Mouse (Mus musculus) forebrain, embryonic 16.5 days (tissue): ENCODE measurements around the gene 1700029P11Rik. TPM values are rescaled to one million over a fixed set of nuclear protein-coding genes. Genes with fewer than 3 reads are reported as not detected.

Source experiments
- ATAC-seq: fragments of 200-750 bp; cut with Nextera tagmentation; 2 replicates; pipeline ENCODE4 v1.8.0; 2017; ENCODE audit warnings: mild to moderate bottlenecking, moderate library complexity
- H3K27ac ChIP-seq: fragments of 300-500 bp; sonication (generic); 2 replicates; pipeline ENCODE4 v1.5.1; 2014; ENCODE audit warnings: low read length, control low read depth
- H3K27me3 ChIP-seq: fragments of 300-500 bp; sonication (generic); replicated peaks from 2 replicates; pipeline ENCODE4 v1.6.1; 2014; ENCODE audit warnings: low read length; ENCODE audit not compliant: control insufficient read depth, insufficient read depth
- H3K36me3 ChIP-seq: fragments of 300-500 bp; sonication (generic); 2 replicates; pipeline ENCODE4 v1.6.1; 2014; ENCODE audit not compliant: control insufficient read depth, insufficient read depth
- H3K4me1 ChIP-seq: fragments of 300-500 bp; sonication (generic); replicated peaks from 2 replicates; pipeline ENCODE4 v1.6.1; 2014; ENCODE audit warnings: low read length; ENCODE audit not compliant: control insufficient read depth, insufficient read depth
- H3K4me2 ChIP-seq: fragments of 300-500 bp; sonication (generic); 2 replicates; pipeline ENCODE4 v1.6.1; 2014; ENCODE audit warnings: mild to moderate bottlenecking, low read length, control low read depth
- H3K4me3 ChIP-seq: fragments of 300-500 bp; sonication (generic); replicated peaks from 2 replicates; pipeline ENCODE4 v1.5.1; 2014; ENCODE audit warnings: mild to moderate bottlenecking, low read length, control low read depth
- H3K9ac ChIP-seq: fragments of 300-500 bp; sonication (generic); replicated peaks from 2 replicates; pipeline ENCODE4 v1.6.1; 2014; ENCODE audit warnings: low read depth, low read length, control low read depth
- H3K9me3 ChIP-seq: fragments of 300-500 bp; sonication (generic); 2 replicates; pipeline ENCODE4 v1.6.1; 2016; ENCODE audit warnings: low read length; ENCODE audit not compliant: control insufficient read depth
- WGBS: fragments of 180-500 bp; shearing (Covaris S2); extraction: QIAGEN DNeasy Blood & Tissue Kit; methylation state at CpG from one replicate; pipeline ENCODE4 v1.1.7; 2014; 5-methylcytosine and 5-hydroxymethylcytosine counted together
- polyA plus RNA-seq: library from polyadenylated mRNA; unstranded; fragments of >200 nt; fragmentation: Nextera tagmentation; extraction: Ambion mirVana; gene quantifications from 2 replicates; pipeline ENCODE4 v1.2.1, GENCODE M21; 2015

1700029P11Rik gene
- polyA plus RNA-seq, 1 experiment from 2014 or later = not detected

DNA sequence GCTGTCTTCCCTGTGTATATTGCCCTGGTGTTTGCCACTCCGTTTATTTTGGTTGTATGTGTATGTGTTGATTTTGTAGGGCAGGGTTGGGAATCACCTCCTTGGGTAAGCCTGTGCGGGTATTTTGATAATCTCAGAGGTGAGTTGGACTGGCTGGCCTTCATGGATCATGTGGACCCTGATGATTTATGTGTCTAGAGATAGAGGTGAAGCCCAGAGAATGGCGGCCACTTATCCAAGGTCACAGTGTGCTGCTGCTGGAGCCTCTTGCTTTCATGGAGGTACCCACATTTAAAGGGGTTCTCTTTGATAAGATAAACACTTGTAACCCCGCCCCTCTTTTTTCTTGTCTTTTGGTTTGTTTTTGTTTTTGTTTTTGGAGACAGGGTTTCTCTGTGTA, 40.6 kb upstream of the 1700029P11Rik start:
- no peaks in the 10 kb centered on the region for H3K36me3 ChIP-seq
- peaks cover 35% of the 10 kb centered on the region for H3K4me1 ChIP-seq
- no peak overlapping the region for H3K4me2 ChIP-seq
- H3K4me3 ChIP-seq = no peak overlapping the region
- WGBS = 94% methylated on average over 4 of the region's 4 CpGs
- H3K9me3 ChIP-seq = no peaks in the 10 kb centered on the region
- no peak overlapping the region for H3K9ac ChIP-seq
- H3K27ac ChIP-seq = no peak overlapping the region
- ATAC-seq = no peak
- H3K27me3 ChIP-seq = no peaks in the 10 kb centered on the region

GRCm38 (mm10) chr15:81940219-81940618, 40.1 kb upstream of the 1700029P11Rik start:
- H3K4me2 ChIP-seq = no peak overlapping the region
- H3K9me3 ChIP-seq = no peaks in the 10 kb centered on the region
- no peak overlapping the region for H3K9ac ChIP-seq
- no peaks in the 10 kb centered on the region for H3K36me3 ChIP-seq
- H3K27ac ChIP-seq = no peak overlapping the region
- H3K4me3 ChIP-seq = no peak overlapping the region
- 92% methylated on average over 5 of the region's 5 CpGs for WGBS
- no peaks in the 10 kb centered on the region for H3K27me3 ChIP-seq
- ATAC-seq = no peak
- H3K4me1 ChIP-seq = peaks cover 35% of the 10 kb centered on the region

DNA sequence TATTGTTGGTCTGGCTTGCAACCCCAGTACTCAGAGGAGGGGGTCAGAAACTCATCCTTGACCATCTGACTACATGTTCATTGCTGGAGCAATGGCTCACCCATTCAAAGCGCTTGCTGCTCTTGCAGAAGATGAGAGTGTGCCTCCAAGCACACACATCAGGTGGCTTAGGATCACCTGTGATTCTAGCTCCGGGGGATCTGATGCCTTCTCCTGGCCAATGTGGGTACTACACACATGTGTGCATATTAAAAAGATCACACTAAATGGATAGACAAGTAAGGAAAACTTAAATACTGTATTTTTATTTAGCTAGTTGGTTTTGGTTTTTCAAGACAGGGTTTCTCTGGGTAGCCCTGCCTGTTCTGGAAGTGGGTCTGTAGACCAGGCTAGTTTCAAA, 39.3 kb upstream of the 1700029P11Rik start:
- H3K4me3 ChIP-seq = no peak overlapping the region

DNA sequence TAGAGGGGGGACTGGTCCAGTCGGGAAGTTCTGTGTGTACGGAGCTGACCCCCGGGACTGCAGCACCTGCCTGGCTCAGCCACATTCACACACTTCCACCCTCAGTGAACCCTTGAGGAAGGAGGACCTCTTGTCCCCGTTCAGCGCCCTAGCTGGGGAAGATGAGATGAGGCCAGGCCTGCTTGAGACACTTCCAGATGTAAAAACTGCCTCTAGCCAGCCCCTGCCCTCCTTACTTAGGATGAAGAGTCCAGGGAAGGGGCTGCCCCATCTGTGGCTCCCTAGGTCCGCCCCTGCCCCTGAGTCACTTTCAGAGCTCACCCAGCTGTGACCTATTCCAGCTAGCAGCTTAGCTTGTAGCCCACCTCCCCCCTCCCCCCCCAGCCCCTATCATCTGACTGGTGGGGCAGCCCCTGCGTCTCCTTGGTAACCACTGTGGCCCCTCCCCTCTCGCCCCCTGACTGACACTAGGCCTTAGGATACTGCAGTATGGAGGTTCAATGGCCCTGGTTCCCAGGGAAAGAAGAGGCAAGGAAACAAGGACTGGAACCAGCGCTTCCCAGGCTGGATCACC, 37.1 kb upstream of the 1700029P11Rik start:
- Histone ChIP-seq H3K9me3 (no peaks in the 10 kb centered on the region), H3K4me1 (peaks cover 13% of the 10 kb centered on the region), H3K36me3 (peaks cover 8% of the 10 kb centered on the region), H3K27me3 (no peaks in the 10 kb centered on the region), H3K4me2 (no peak overlapping the region), H3K9ac (no peak overlapping the region), H3K27ac (no peak overlapping the region), H3K4me3 (no peak overlapping the region)
- WGBS = 15% methylated on average over 9 of the region's 9 CpGs
- ATAC-seq = no peak

More for the DNA sequence above, 39.3 kb upstream of the 1700029P11Rik start:
- Histone ChIP-seq H3K9ac (no peak overlapping the region), H3K4me2 (no peak overlapping the region), H3K9me3 (no peaks in the 10 kb centered on the region), H3K36me3 (no peaks in the 10 kb centered on the region), H3K4me1 (peaks cover 35% of the 10 kb centered on the region), H3K27ac (no peak overlapping the region), H3K27me3 (no peaks in the 10 kb centered on the region)
- ATAC-seq = no peak
- 96% methylated on average over 2 of the region's 2 CpGs for WGBS

DNA sequence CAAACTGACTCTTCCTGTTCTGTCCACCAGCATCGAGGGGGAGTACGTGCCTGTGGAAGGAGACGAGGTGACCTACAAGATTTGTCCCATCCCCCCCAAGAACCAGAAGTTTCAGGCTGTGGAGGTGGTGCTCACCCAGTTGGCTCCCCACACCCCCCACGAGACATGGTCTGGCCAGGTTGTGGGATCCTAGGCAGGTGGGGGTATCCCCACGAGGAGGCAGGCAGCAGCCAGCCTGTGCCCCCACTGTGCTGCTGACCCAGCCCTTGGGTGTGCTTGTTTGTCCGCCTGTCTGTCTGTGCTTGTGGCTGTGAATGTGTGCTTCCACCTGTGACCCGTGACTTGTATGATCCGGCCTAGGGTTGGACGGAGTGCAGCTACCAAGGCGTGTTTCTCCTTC, 31.3 kb upstream of the 1700029P11Rik start:
- Histone ChIP-seq H3K9me3 (no peaks in the 10 kb centered on the region), H3K36me3 (peaks cover 25% of the 10 kb centered on the region), H3K27ac (no peak overlapping the region), H3K9ac (no peak overlapping the region), H3K4me1 (no peaks in the 10 kb centered on the region), H3K4me2 (no peak overlapping the region), H3K27me3 (no peaks in the 10 kb centered on the region), H3K4me3 (no peak overlapping the region)
- ATAC-seq = no peak
- 91% methylated on average over 10 of the region's 10 CpGs for WGBS

- H3K27me3 ChIP-seq = no peaks in the 10 kb centered on the region
- peaks cover 27% of the 10 kb centered on the region for H3K36me3 ChIP-seq
- no peak overlapping the region for H3K4me2 ChIP-seq
- no peak for ATAC-seq
- H3K4me1 ChIP-seq = no peaks in the 10 kb centered on the region
- H3K4me3 ChIP-seq = no peak overlapping the region
- no peaks in the 10 kb centered on the region for H3K9me3 ChIP-seq
- no peak overlapping the region for H3K27ac ChIP-seq
- no peak overlapping the region for H3K9ac ChIP-seq
- 78% methylated on average over 11 of the region's 11 CpGs for WGBS
These were observed 30.7 kb upstream of the 1700029P11Rik start for GRCm38 (mm10) chr15:81949476-81950131.

GRCm38 (mm10) chr15:81950716-81951115, 29.6 kb upstream of the 1700029P11Rik start:
- ATAC-seq = no peak
- Histone ChIP-seq H3K27ac (no peak overlapping the region), H3K9me3 (no peaks in the 10 kb centered on the region), H3K36me3 (peaks cover 27% of the 10 kb centered on the region), H3K4me1 (no peaks in the 10 kb centered on the region), H3K4me2 (no peak overlapping the region), H3K9ac (no peak overlapping the region), H3K4me3 (no peak overlapping the region), H3K27me3 (no peaks in the 10 kb centered on the region)
- 87% methylated on average over 5 of the region's 5 CpGs for WGBS

DNA sequence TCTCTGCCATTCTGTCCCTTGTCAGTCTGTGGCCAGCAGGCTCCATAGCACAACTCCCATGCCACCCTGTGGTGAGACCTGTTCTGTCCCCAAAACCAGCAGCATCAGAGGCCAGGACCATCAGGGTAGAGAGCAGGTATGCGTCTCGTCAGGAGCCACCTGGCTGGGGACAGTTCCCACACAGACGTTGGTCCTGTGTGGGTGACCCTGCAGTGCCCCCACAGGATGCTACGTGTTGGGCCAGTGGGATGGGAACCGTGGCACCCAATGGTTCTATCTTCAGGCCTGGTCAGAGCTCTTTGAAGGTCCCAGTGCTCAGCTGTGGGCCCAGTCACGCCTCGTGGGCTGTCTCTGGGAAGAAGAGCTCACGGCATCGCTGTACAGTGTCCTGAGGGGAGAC, 29.2 kb upstream of the 1700029P11Rik start:
- Histone ChIP-seq H3K4me3 (no peak overlapping the region), H3K9ac (no peak overlapping the region), H3K36me3 (peaks cover 27% of the 10 kb centered on the region), H3K4me1 (0 out of 2 replicates have a peak, but pooled peaks cover under 1% of the 10 kb centered on the region), H3K4me2 (no peak overlapping the region), H3K27me3 (no peaks in the 10 kb centered on the region), H3K9me3 (no peaks in the 10 kb centered on the region), H3K27ac (no peak overlapping the region)
- ATAC-seq = no peak
- WGBS = 92% methylated on average over 9 of the region's 9 CpGs

DNA sequence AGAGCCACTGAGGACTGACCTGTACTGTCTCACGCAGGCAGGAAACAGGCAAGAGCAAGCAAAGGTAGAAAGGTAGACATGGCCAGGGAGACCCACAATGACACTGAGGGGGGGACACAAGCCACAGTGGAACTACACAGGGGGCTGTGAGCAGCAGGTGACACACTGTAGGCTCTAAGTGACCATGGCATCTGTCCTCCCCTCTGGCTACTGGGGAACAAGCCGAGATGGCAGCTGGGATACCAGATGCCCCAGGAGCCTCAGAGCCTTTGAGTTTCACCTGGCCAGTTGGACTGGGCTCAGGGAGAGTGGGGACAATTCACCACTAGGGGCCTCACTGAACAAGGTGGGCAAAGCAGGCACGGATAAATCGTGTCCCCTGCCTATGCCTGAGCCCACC, 28.0 kb upstream of the 1700029P11Rik start:
- no peaks in the 10 kb centered on the region for H3K9me3 ChIP-seq
- ATAC-seq = no peak
- no peaks in the 10 kb centered on the region for H3K27me3 ChIP-seq
- H3K4me3 ChIP-seq = no peak overlapping the region
- H3K36me3 ChIP-seq = peaks cover 21% of the 10 kb centered on the region
- H3K9ac ChIP-seq = no peak overlapping the region
- WGBS = 84% methylated on average over 4 of the region's 4 CpGs
- peaks cover 5% of the 10 kb centered on the region; the same call in 1 of the 2 replicates for H3K4me1 ChIP-seq
- no peak overlapping the region for H3K4me2 ChIP-seq
- no peak overlapping the region for H3K27ac ChIP-seq
